ENCODE assay signal across 8 mouse cellular contexts in the genomic region with DNA sequence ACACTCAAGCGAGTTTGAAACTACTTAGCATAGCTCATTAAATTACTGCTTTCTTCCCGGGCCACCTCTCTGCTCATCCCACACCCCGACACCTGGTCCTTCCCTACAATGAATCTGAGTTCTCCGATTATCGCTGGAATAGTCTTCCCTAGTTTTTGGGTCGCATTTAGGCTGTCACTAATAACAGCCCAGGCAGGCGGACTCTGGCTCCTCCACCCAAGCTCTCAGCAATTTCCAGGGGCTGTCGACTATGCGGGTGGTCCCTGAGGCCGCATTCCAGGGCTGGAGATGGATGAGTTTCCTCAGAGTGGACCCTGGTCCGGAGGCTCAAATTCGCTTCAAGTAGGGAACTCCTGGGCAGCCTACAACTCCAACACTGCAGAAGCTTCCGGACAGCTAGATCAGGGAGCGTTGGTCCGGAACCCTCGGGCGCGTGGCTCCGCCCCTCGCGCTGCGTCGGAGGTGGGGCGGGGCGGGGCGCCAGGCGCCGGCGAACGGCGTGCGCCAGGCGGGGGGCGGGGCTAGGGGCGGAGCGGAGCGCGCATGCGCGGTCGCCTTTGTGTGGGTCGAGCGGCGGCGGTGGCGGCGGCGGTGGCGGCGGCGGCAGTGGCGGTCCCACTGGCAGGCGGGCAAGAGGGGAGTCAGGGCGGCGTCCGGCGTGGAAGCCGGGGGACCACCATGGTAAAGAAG. TPM values are rescaled to one million over a fixed set of nuclear protein-coding genes. Genes with fewer than 3 reads are reported as not detected.
DNase-seq lines count a peak whose midpoint lies in the region; ATAC-seq and TF ChIP-seq lines count a peak whose summit lies in the region.

Rtf1 (plus strand) TSS at position 544 of the 690 bp plus-strand sequence.

- H3K27ac ChIP-seq in bone marrow macrophage, adult 2 months (ENCODE audit: insufficient read depth, low read depth, low read length), result peak within 1 kb of the TSS; percentile 76
- peak within 1 kb of the TSS; percentile 47 for H3K27ac ChIP-seq in embryonic fibroblast, embryonic 13.5 days (ENCODE audit: insufficient read depth, low read length)
- H3K27ac ChIP-seq in heart, embryonic 11.5 days (ENCODE audit: low read depth, low read length), result peak within 1 kb of the TSS; percentile 87
- peak within 1 kb of the TSS; percentile 93 for H3K27ac ChIP-seq in kidney, embryonic 16.5 days (ENCODE audit: low read length)
- peak within 1 kb of the TSS; percentile 92 for H3K27ac ChIP-seq in liver, adult 2 months (replicated peaks; ENCODE audit: insufficient read depth, low read depth, low read length)

- peak within 1 kb of the TSS; percentile 72 for H3K4me2 ChIP-seq in heart, embryonic 11.5 days
- peak within 1 kb of the TSS; percentile 74 for H3K4me2 ChIP-seq in kidney, embryonic 16.5 days (replicated peaks; ENCODE audit: low read depth, low read length)
- peak within 1 kb of the TSS; percentile 98 for H3K4me2 ChIP-seq in myocyte (ENCODE audit: low read depth)

- H3K4me1 ChIP-seq in bone marrow macrophage, adult 2 months (ENCODE audit: control insufficient read depth, insufficient read depth, low read length), result peaks cover 4% of the 10 kb centered on the region; the same call in 1 of the 2 replicates
- H3K4me1 ChIP-seq in embryonic fibroblast, embryonic 13.5 days (ENCODE audit: control insufficient read depth, insufficient read depth, low read length), result no peaks in the 10 kb centered on the region
- H3K4me1 ChIP-seq in heart, embryonic 11.5 days (ENCODE audit: control insufficient read depth, insufficient read depth, low read length), result peaks cover 6% of the 10 kb centered on the region; the same call in 1 of the 2 replicates
- peaks cover 11% of the 10 kb centered on the region for H3K4me1 ChIP-seq in kidney, embryonic 16.5 days (ENCODE audit: insufficient read depth, low read length)
- peaks cover 3% of the 10 kb centered on the region; the same call in 1 of the 2 replicates for H3K4me1 ChIP-seq in liver, adult 2 months (ENCODE audit: control insufficient read depth, insufficient read depth, low read length)

- ATAC-seq in heart, embryonic 11.5 days (replicated peaks; ENCODE audit: insufficient number of reproducible peaks, low FRiP score, low TSS enrichment), result peak; percentile 95
- peak; percentile 97 for ATAC-seq in kidney, embryonic 16.5 days (ENCODE audit: low FRiP score, low TSS enrichment)

- TF ChIP-seq POLR2A in bone marrow macrophage, adult 2 months (IDR thresholded peaks at IDR 0.05; ENCODE audit: borderline replicate concordance, low read depth, low read length), result peak; percentile 80
- TF ChIP-seq POLR2A in embryonic fibroblast, embryonic 13.5 days (IDR thresholded peaks at IDR 0.05; ENCODE audit: low read depth, low read length), result peak; percentile 97
- peak; percentile 70 for TF ChIP-seq POLR2A in liver, adult 2 months (IDR thresholded peaks at IDR 0.05; ENCODE audit: extremely low read depth, insufficient read depth, low read length)
- peak; percentile 88 for TF ChIP-seq POLR2A in myocyte (IDR thresholded peaks at IDR 0.05; ENCODE audit: insufficient read length, low read depth)

- H3K27me3 ChIP-seq in heart, embryonic 11.5 days (ENCODE audit: control insufficient read depth, insufficient read depth, low read length), result no peaks in the 10 kb centered on the region
- H3K27me3 ChIP-seq in kidney, embryonic 16.5 days (ENCODE audit: insufficient read depth, low read length), result no peaks in the 10 kb centered on the region
- no peaks in the 10 kb centered on the region for H3K27me3 ChIP-seq in liver, adult 2 months (ENCODE audit: control insufficient read depth, insufficient read depth, low read length)
- no peaks in the 10 kb centered on the region for H3K27me3 ChIP-seq in myocyte (ENCODE audit: control insufficient read depth, insufficient read depth, insufficient read length)
- H3K27me3 ChIP-seq in splenic B cell, adult 2 months (ENCODE audit: control insufficient read depth, insufficient read depth, low read length, poor library complexity, severe bottlenecking), result no peaks in the 10 kb centered on the region

- TF ChIP-seq CTCF in bone marrow macrophage, adult 2 months (IDR thresholded peaks at IDR 0.05; ENCODE audit: low read depth, low read length), result 0 out of 2 replicates have a peak, but pooled peaks have one; percentile 12
- TF ChIP-seq CTCF in embryonic fibroblast, embryonic 13.5 days (IDR thresholded peaks at IDR 0.05; ENCODE audit: borderline replicate concordance, insufficient read depth, low read length), result no peak
- TF ChIP-seq CTCF in liver, adult 2 months (IDR thresholded peaks at IDR 0.05; ENCODE audit: low read depth, low read length), result no peak

- no peaks in the 10 kb centered on the region for H3K36me3 ChIP-seq in heart, embryonic 11.5 days (ENCODE audit: control insufficient read depth, insufficient read depth, low read length)
- no peaks in the 10 kb centered on the region for H3K36me3 ChIP-seq in kidney, embryonic 16.5 days (ENCODE audit: insufficient read depth, low read length)
- H3K36me3 ChIP-seq in liver, adult 2 months (ENCODE audit: control insufficient read depth, insufficient read depth, low read length), result 0 out of 2 replicates have a peak, but pooled peaks cover 2% of the 10 kb centered on the region
- no peaks in the 10 kb centered on the region for H3K36me3 ChIP-seq in myocyte (ENCODE audit: control insufficient read depth, insufficient read depth)
- H3K36me3 ChIP-seq in splenic B cell, adult 2 months (ENCODE audit: control insufficient read depth, insufficient read depth, low read length, poor library complexity, severe bottlenecking), result no peaks in the 10 kb centered on the region

- peak within 1 kb of the TSS; percentile 50 for H3ac ChIP-seq in myocyte (ENCODE audit: control insufficient read depth, insufficient read length)

- DNase-seq in A20 (ENCODE audit: low read depth, low spot score), result peak; percentile 91
- peak; percentile 70 for DNase-seq in liver, adult 2 months (ENCODE audit: extremely low read depth, low read depth, low spot score)
- DNase-seq in splenic B cell, adult 2 months (ENCODE audit: low read depth, low spot score), result peak; percentile 95

- no peaks in the 10 kb centered on the region for H3K9me3 ChIP-seq in heart, embryonic 11.5 days (replicated peaks; ENCODE audit: control insufficient read depth, low read length)
- H3K9me3 ChIP-seq in kidney, embryonic 16.5 days (ENCODE audit: low read length), result no peaks in the 10 kb centered on the region

- H3K9ac ChIP-seq in heart, embryonic 11.5 days (ENCODE audit: low read depth, low read length), result peak within 1 kb of the TSS; percentile 95
- peak within 1 kb of the TSS; percentile 98 for H3K9ac ChIP-seq in kidney, embryonic 16.5 days (replicated peaks; ENCODE audit: low read length)
- H3K9ac ChIP-seq in liver, adult 2 months (ENCODE audit: low read depth, low read length), result peak within 1 kb of the TSS; percentile 94

- H3K4me3 ChIP-seq in bone marrow macrophage, adult 2 months (ENCODE audit: insufficient read depth, low read length), result peak within 1 kb of the TSS; percentile 95
- peak within 1 kb of the TSS; percentile 94 for H3K4me3 ChIP-seq in embryonic fibroblast, embryonic 13.5 days (ENCODE audit: insufficient read depth, low read length)
- H3K4me3 ChIP-seq in heart, embryonic 11.5 days (ENCODE audit: low read depth, low read length), result peak within 1 kb of the TSS; percentile 98
- peak within 1 kb of the TSS; percentile 95 for H3K4me3 ChIP-seq in kidney, embryonic 16.5 days (ENCODE audit: low read length)
- H3K4me3 ChIP-seq in liver, adult 2 months (ENCODE audit: insufficient read depth, low read depth, low read length), result peak within 1 kb of the TSS; percentile 89
- H3K4me3 ChIP-seq in myocyte, result peak within 1 kb of the TSS; percentile 73

- WGBS in heart, embryonic 11.5 days (ENCODE audit: insufficient replicate concordance), result 0% methylated on average over 52 of the region's 58 CpGs
- WGBS in kidney, embryonic 16.5 days, result under 1% methylated on average over 43 of the region's 58 CpGs
- under 1% methylated on average over 58 of the region's 58 CpGs for WGBS in liver, adult 2 months

- H3K79me2 ChIP-seq in liver, adult 2 months (ENCODE audit: control insufficient read depth, insufficient read depth, low read length), result peaks cover 21% of the 10 kb centered on the region
- H3K79me2 ChIP-seq in myocyte (ENCODE audit: control insufficient read depth, insufficient read depth), result peaks cover 45% of the 10 kb centered on the region

TF ChIP-seq in myocyte, 11 proteins besides CTCF, POLR2A, EP300 and RAD21:
- TF ChIP-seq POLR2AphosphoS2 (IDR thresholded peaks at IDR 0.05; ENCODE audit: insufficient read length, low read depth) (peak; percentile 88), CEBPB (IDR thresholded peaks at IDR 0.05; ENCODE audit: insufficient read depth, poor library complexity, severe bottlenecking) (no peak)

RNA-seq across cellular contexts. Expression of gene Rtf1, which starts in this region (rescaled TPM):
- 22.2 and 30.7 TPM in 2 replicates for polyA plus RNA-seq in bone marrow macrophage, adult 2 months (2012; ENCODE audit: insufficient read depth, insufficient read length, missing spikeins)
- 27.9 and 31.2 TPM in 2 replicates for polyA plus RNA-seq in embryonic fibroblast, embryonic 13.5 days (2011; ENCODE audit: insufficient read length, low read depth, missing spikeins)
- polyA plus RNA-seq in heart, embryonic 11.5 days (2014; fragmentation: Nextera tagmentation; extraction: Ambion mirVana), result 20.3 and 24.0 TPM in 2 replicates
- polyA plus RNA-seq in kidney, embryonic 16.5 days (2015; fragmentation: Nextera tagmentation; extraction: Ambion mirVana), result 35.5 and 45.6 TPM in 2 replicates
- 5.4 and 5.6 TPM in 2 replicates for total RNA-seq in liver, adult 2 months (2014; rRNA removed)
- polyA plus RNA-seq in liver, adult 2 months (2012; rRNA removed), result 4.4 and 5.2 TPM in 2 replicates
- 7.2 TPM for polyA plus RNA-seq in myocyte (2012; fragmentation: generic; extraction: Trizol)

Comparison
In these comparisons a context has a peak if more than half of its experiments do, and no peak if none do; other contexts are left out.
1. Peak in every context shown above with its lines: DNase-seq, ATAC-seq, H3K4me3 ChIP-seq and H3K27ac ChIP-seq.